Mouse (Mus musculus) macrophage (primary cell): ENCODE data around the gene Hist1h1a. TPM values are rescaled to one million over a fixed set of nuclear protein-coding genes. Genes with fewer than 3 reads are reported as not detected.
"Not testable (repeated sequence)": the region's sequence is repeated elsewhere in the genome, so short reads cannot be mapped to it uniquely, and the experiment has no call there.

Experiments used
- H3K27ac ChIP-seq: fragments of 350-480 bp; formaldehyde crosslinking; 2 replicates; pipeline ENCODE4 v1.9.0; 2021
- H3K36me3 ChIP-seq: fragments of 350-480 bp; formaldehyde crosslinking; 2 replicates; pipeline ENCODE4 v1.9.0; 2021; ENCODE audit errors: inconsistent target
- H3K4me3 ChIP-seq: fragments of 350-480 bp; formaldehyde crosslinking; 2 replicates; pipeline ENCODE4 v1.9.0; 2021; ENCODE audit errors: inconsistent target
- H3K79me2 ChIP-seq: fragments of 350-480 bp; formaldehyde crosslinking; 2 replicates; pipeline ENCODE4 v1.9.0; 2021; ENCODE audit errors: inconsistent target
- WGBS: methylation state at CpG from one replicate; pipeline ENCODE4 v1.1.7; 2026; ENCODE audit warnings: inconsistent platforms; ENCODE audit not compliant: missing documents; 5-methylcytosine and 5-hydroxymethylcytosine counted together
- polyA plus RNA-seq: library from polyadenylated mRNA; stranded (reverse); fragments of 250-400 nt; gene quantifications from 3 replicates; pipeline ENCODE4 v1.2.4, GENCODE M21; 2018; ENCODE audit warnings: inconsistent platforms

The Hist1h1a gene
- polyA plus RNA-seq, 1 experiment from 2014 or later, result not detected

- H3K36me3 ChIP-seq, result no peaks in the 10 kb centered on the region
- WGBS, result 25% methylated on average over 4 of the region's 4 CpGs
- H3K4me3 ChIP-seq, result no peak overlapping the region
- no peaks in the 10 kb centered on the region for H3K79me2 ChIP-seq
- peak overlapping the region; percentile 93 for H3K27ac ChIP-seq
Measured at GRCm38 (mm10) chr13:23747892-23748288, 15.6 kb upstream of the Hist1h1a start.

DNA sequence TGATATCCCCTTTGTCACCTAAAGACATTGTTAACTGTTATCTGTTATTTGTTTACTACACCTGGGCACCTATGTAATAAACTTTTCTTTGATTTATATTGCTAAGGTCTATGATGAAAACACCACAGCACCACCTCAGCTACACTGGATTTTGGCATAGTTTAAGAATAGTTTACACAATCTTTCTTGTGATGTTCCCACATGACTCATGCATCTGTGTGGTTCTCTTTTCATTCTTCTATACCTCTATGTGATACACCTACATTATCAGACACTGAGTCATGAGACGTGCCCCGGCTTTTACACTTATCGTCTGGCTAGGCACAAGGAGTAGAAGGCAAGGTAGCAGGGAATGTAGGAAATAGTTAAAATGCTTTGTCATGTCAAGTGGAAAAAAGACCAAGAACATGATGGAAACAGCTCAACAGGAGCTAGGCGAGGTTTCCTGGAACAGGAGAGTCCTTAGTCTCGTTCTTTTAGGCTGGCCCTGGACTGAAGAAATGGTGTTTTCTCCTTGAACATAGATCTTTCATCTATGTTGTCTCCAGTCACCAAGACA, 13.8 kb upstream of the Hist1h1a start:
- WGBS, result 97% methylated on average over 5 of the region's 5 CpGs
- H3K79me2 ChIP-seq, result no peaks in the 10 kb centered on the region
- H3K4me3 ChIP-seq, result no peak overlapping the region
- H3K27ac ChIP-seq, result peak overlapping the region; percentile 55
- H3K36me3 ChIP-seq, result no peaks in the 10 kb centered on the region

DNA sequence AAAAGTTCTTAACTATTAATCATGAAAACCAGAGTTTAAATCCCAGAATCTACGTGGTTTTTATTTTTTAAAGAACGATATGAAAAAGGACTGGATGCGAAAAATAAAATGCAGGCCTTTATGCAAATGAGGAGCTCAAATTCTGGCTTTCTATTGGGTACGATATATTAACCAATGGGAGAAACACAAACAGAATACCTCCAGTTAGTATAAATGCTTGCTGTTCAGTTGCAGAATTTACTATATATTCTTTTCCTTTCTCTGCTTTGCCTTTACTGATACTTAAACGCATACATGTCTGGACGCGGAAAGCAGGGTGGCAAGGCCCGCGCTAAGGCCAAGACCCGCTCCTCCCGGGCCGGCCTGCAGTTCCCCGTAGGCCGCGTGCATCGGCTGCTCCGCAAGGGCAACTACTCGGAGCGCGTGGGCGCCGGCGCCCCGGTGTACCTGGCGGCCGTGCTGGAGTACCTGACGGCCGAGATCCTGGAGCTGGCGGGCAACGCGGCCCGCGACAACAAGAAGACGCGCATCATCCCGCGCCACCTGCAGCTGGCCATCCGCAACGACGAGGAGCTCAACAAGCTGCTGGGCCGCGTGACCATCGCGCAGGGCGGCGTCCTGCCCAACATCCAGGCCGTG, 12.5 kb upstream of the Hist1h1a start, which contains the start of gene Hist1h2ab:
Hist1h2ab (plus strand) TSS at position 288 of the 639 bp plus-strand sequence.
- Histone ChIP-seq H3K27ac (peak within 1 kb of the TSS; percentile 80), H3K4me3 (peak within 1 kb of the TSS; percentile 10; the same call in 1 of the 2 replicates)
- H3K79me2 ChIP-seq, H3K36me3 ChIP-seq: not testable (repeated sequence)
- WGBS, result 3% methylated on average over 13 of the region's 47 CpGs

- Histone ChIP-seq H3K36me3 (no peaks in the 10 kb centered on the region), H3K79me2 (no peaks in the 10 kb centered on the region), H3K27ac (peak overlapping the region; percentile 80), H3K4me3 (peak overlapping the region; percentile 10; the same call in 1 of the 2 replicates)
- WGBS, result 0% methylated on average over 11 of the region's 11 CpGs
Measured at GRCm38 (mm10) chr13:23751478-23751956, 11.9 kb upstream of the Hist1h1a start.

DNA sequence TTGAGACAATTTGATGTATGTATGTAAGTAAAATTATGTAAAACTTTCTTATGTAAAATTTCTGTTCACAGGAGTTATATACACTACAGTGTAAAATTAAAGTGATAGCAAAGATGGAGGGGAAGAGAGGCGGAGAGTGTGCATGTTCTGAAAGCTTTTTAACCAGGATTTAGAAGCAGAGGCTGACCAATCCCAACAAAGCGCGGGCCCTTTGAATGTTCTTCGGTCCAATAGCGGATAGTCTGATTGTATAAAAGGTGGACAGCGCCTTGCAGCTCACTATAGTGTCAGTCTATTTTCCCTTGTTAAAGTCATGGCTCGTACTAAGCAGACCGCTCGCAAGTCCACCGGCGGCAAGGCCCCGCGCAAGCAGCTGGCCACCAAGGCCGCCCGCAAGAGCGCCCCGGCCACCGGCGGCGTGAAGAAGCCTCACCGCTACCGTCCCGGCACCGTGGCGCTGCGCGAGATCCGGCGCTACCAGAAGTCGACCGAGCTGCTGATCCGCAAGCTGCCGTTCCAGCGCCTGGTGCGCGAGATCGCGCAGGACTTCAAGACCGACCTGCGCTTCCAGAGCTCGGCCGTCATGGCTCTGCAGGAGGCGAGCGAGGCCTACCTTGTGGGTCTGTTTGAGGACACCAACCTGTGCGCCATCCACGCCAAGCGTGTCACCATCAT, 11.3 kb upstream of the Hist1h1a start, which contains the start of gene Hist1h3b:
Hist1h3b (plus strand) TSS at position 201 of the 675 bp plus-strand sequence.
- WGBS, result 3% methylated on average over 12 of the region's 47 CpGs
- H3K27ac ChIP-seq, result peak within 1 kb of the TSS; percentile 80

GRCm38 (mm10) chr13:23752742-23753172, 10.7 kb upstream of the Hist1h1a start:
- Histone ChIP-seq H3K4me3 (peak overlapping the region; percentile 14), H3K27ac (peak overlapping the region; percentile 47), H3K79me2 (no peaks in the 10 kb centered on the region), H3K36me3 (no peaks in the 10 kb centered on the region)
- WGBS, result 23% methylated on average over 6 of the region's 6 CpGs

More for the DNA sequence above, 11.3 kb upstream of the Hist1h1a start, which contains the start of gene Hist1h3b:
- H3K36me3 ChIP-seq, H3K79me2 ChIP-seq: not testable (repeated sequence)
- peak within 1 kb of the TSS; percentile 14 for H3K4me3 ChIP-seq

DNA sequence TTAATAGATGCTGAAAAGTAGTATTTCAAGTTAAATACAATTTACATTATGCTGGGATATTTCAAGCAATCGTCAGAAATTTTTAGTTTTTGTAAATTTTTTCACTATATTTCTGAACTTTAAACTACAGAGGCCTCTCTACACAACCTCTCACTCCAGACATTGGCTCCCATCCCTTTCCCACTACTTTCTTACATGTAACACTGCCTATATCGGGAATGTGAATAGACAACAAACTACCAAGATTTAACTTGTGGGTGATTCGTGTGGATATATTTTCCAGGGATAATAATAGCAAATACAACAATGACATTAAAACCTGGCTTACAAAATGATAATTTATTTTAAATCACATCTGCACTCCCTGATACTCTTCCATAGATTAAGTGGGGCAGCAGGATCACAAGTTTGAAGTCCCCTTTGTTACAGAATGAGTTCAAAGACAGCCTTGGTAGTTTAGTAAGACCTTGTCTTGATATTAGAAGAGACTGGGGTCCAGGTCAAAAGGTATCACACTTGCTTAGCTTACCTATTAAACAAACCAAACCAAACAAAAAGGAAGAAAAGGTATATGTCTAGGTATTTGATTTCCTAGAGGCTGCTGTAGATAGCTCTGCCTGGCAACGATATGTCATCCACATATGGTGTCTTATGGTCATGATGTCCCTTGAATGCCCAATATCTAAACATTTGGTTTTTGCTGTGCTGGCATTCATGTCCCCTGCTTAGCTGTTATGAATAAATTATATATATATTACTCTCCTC, 10.0 kb upstream of the Hist1h1a start:
- Histone ChIP-seq H3K27ac (peak overlapping the region; percentile 47), H3K4me3 (peak overlapping the region; percentile 14)

DNA sequence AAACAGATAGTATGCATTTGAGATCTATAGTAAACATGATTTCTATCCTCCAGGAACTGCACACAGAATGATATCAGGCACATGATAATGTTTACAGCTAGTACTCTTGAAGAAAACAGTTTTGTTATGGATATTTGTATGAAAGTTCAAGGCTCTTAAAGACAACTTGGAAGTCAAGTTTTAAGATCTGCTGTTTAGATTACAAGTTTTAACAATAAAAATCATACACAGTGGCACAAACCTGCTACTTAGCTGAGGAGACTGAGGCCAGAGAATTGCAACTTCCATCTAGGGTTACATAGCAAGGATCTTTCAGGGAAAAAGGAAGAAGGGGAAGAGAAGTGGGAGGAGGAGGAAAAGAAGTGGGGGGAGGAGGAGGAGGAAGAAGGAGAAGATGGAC, 8.5 kb upstream of the Hist1h1a start:
- Histone ChIP-seq H3K36me3 (no peaks in the 10 kb centered on the region), H3K4me3 (no peak overlapping the region), H3K27ac (0 out of 2 replicates have a peak overlapping the region, but pooled peaks have one; percentile 24), H3K79me2 (no peaks in the 10 kb centered on the region)

More for the DNA sequence above, 10.0 kb upstream of the Hist1h1a start:
- no peaks in the 10 kb centered on the region for H3K79me2 ChIP-seq
- H3K36me3 ChIP-seq, result no peaks in the 10 kb centered on the region
- 75% methylated on average over 4 of the region's 4 CpGs for WGBS

- Histone ChIP-seq H3K36me3 (no peaks in the 10 kb centered on the region), H3K27ac (peak within 1 kb of the TSS; percentile 57), H3K4me3 (peak within 1 kb of the TSS; percentile 16), H3K79me2 (no peaks in the 10 kb centered on the region)
- 2% methylated on average over 11 of the region's 22 CpGs for WGBS
Measured at GRCm38 (mm10) chr13:23756790-23757189, 6.7 kb upstream of the Hist1h1a start, which contains the start of gene Hist1h4b. Gene Hist1h4b, plus strand, starts transcription at chr13:23757013.

GRCm38 (mm10) chr13:23757211-23757773, 6.2 kb upstream of the Hist1h1a start:
- 5% methylated on average over 12 of the region's 23 CpGs for WGBS
- Histone ChIP-seq H3K79me2 (no peaks in the 10 kb centered on the region), H3K36me3 (no peaks in the 10 kb centered on the region), H3K4me3 (peak overlapping the region; percentile 16), H3K27ac (peak overlapping the region; percentile 57)

- H3K27ac ChIP-seq, result no peak overlapping the region
- no peaks in the 10 kb centered on the region for H3K79me2 ChIP-seq
- WGBS, result 40% methylated on average over 3 of the region's 3 CpGs
- no peaks in the 10 kb centered on the region for H3K36me3 ChIP-seq
- no peak overlapping the region; the same call in 1 of the 2 replicates for H3K4me3 ChIP-seq
Measured at GRCm38 (mm10) chr13:23757921-23758320, 5.5 kb upstream of the Hist1h1a start.

GRCm38 (mm10) chr13:23759251-23759771, 4.2 kb upstream of the Hist1h1a start:
- H3K27ac ChIP-seq, result no peak overlapping the region
- WGBS, result 89% methylated on average over 3 of the region's 3 CpGs

GRCm38 (mm10) chr13:23759916-23760239, 3.6 kb upstream of the Hist1h1a start:
- Histone ChIP-seq H3K79me2 (no peaks in the 10 kb centered on the region), H3K4me3 (peak overlapping the region; percentile 26; the same call in 1 of the 2 replicates), H3K27ac (peak overlapping the region; percentile 62), H3K36me3 (no peaks in the 10 kb centered on the region)
- WGBS, result 20% methylated on average over 1 of the region's 1 CpGs

More at GRCm38 (mm10) chr13:23759251-23759771, 4.2 kb upstream of the Hist1h1a start:
- Histone ChIP-seq H3K4me3 (no peak overlapping the region), H3K36me3 (no peaks in the 10 kb centered on the region), H3K79me2 (no peaks in the 10 kb centered on the region)
